Mouse (Mus musculus) E14TG2a.4 (cell line): ENCODE measurements at regions not wholly inside any gene's neighbourhood (a gene's known extent, or its start where the extent isn't known, plus 50 kb on each side); places are given as distances from the start of the nearest gene placed in this dataset.

ENCODE experiments used
- CTCF ChIP-seq: conservative IDR thresholded peaks from 2 replicates; pipeline ENCODE4 v1.5.1; 2014; ENCODE audit warnings: low read length
- POU5F1 ChIP-seq: IDR thresholded peaks from 2 replicates; pipeline ENCODE4 v1.6.1; 2014; ENCODE audit warnings: low read length, borderline replicate concordance

- no peak for TF ChIP-seq CTCF
- TF ChIP-seq POU5F1: no peak
Observed at GRCm38 (mm10) chr8:11914131-11914530, 73.9 kb downstream of the Tex29 start.
